In genomic region chr13:111932464-111932863, GRCm38 (mm10) we compare ENCODE assay signal across 13 mouse cellular contexts.
"Had no signal": no experiment of that assay in that cellular context is flagged by ENCODE, and none has a peak within 500 bp of the region (broad histone marks: within the 10 kb centered on the region; RNA-seq: fewer than 3 reads in every experiment).

No protein-coding gene starts in this region.

- H3K9me3 ChIP-seq: limb, embryonic 10.5 days; liver, embryonic 13.5 days; midbrain, embryonic 12.5 days; stomach, embryonic 15.5 days had no signal

- H3K27me3 ChIP-seq: liver, embryonic 13.5 days; midbrain, embryonic 12.5 days; stomach, embryonic 15.5 days had no signal

- DNase-seq: liver, embryonic 13.5 days; lung, adult 2 months; lung, postnatal 36 days; right cerebral cortex, postnatal 14 days; thymus, adult 2 months; thymus, postnatal 36 days had no signal

- ATAC-seq: hindbrain, postnatal 0 days; lung, postnatal 0 days; midbrain, embryonic 16.5 days had no signal

- H3K9ac ChIP-seq: liver, embryonic 13.5 days; midbrain, embryonic 12.5 days; stomach, embryonic 15.5 days had no signal

- H3K27ac ChIP-seq: hindbrain, postnatal 0 days; left cerebral cortex, adult 2 months; limb, embryonic 10.5 days; midbrain, embryonic 12.5 days; stomach, embryonic 15.5 days had no signal

- H3K36me3 ChIP-seq: limb, embryonic 10.5 days; liver, embryonic 13.5 days; midbrain, embryonic 12.5 days; stomach, embryonic 15.5 days had no signal

- H3K4me2 ChIP-seq: liver, embryonic 13.5 days; midbrain, embryonic 12.5 days; stomach, embryonic 15.5 days had no signal

- H3K4me3 ChIP-seq: left cerebral cortex, adult 2 months; limb, embryonic 10.5 days; liver, embryonic 13.5 days; midbrain, embryonic 12.5 days; stomach, embryonic 15.5 days had no signal
